8 mouse cellular contexts compared by ENCODE assay signal in the genomic region with DNA sequence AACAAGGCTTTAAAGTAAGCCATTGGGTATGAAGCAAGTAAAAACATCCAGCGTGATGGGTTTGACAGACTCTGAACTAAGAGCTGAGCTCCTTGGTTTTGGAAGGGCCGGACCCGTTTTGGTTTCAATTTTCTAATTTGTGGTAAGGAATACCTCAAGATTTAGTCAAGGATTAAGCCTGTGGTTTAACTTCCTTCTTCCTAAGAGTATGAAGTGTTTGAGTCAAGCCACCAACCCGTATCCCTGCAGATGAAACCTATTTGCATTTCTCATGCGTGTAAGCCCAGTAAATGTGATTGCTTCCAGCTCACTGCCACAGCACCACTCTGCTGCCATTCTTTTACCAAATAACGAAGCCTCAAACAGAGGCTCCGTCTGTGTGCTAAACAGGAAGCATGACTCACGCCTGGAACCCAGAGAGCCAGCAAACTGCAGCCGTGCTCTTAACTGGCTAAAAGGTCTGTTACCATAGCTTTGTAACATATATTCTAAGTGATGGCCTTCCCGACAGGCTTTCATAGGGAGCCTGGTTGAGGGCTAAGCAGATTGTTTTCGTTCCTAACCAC.
DNase-seq lines count a peak whose midpoint lies in the region; ATAC-seq lines count a peak whose summit lies in the region.

No protein-coding gene starts in this region.

- H3K9me3 ChIP-seq in kidney, embryonic 15.5 days (replicated peaks): no peaks in the 10 kb centered on the region
- H3K9me3 ChIP-seq in embryonic facial prominence, embryonic 10.5 days: no peaks in the 10 kb centered on the region
- no peaks in the 10 kb centered on the region for H3K9me3 ChIP-seq in heart, embryonic 14.5 days (ENCODE audit: control insufficient read depth, low read length)
- H3K9me3 ChIP-seq in limb, embryonic 11.5 days (ENCODE audit: control insufficient read depth, low read length): no peaks in the 10 kb centered on the region
- H3K9me3 ChIP-seq in midbrain, embryonic 15.5 days: no peaks in the 10 kb centered on the region

- H3K9ac ChIP-seq in kidney, embryonic 15.5 days: no peak overlapping the region
- no peak overlapping the region for H3K9ac ChIP-seq in heart, embryonic 14.5 days (ENCODE audit: low read length)
- no peak overlapping the region for H3K9ac ChIP-seq in limb, embryonic 11.5 days (ENCODE audit: low read length)
- H3K9ac ChIP-seq in midbrain, embryonic 15.5 days: no peak overlapping the region

- ATAC-seq in kidney, embryonic 15.5 days (replicated peaks; ENCODE audit: low FRiP score): peak; percentile 81
- ATAC-seq in heart, embryonic 14.5 days (ENCODE audit: insufficient number of reproducible peaks, insufficient read depth, low FRiP score, low read depth): no peak
- peak; percentile 78; the same call in 1 of the 2 replicates for ATAC-seq in limb, embryonic 11.5 days (ENCODE audit: insufficient number of reproducible peaks, low FRiP score, low TSS enrichment, low read depth)
- peak; percentile 63 for ATAC-seq in midbrain, embryonic 15.5 days (replicated peaks)

- 47% methylated on average over 11 of the region's 11 CpGs for WGBS in kidney, embryonic 15.5 days
- 37% methylated on average over 11 of the region's 11 CpGs for WGBS in embryonic facial prominence, embryonic 10.5 days
- WGBS in heart, embryonic 14.5 days: 47% methylated on average over 11 of the region's 11 CpGs
- 35% methylated on average over 11 of the region's 11 CpGs for WGBS in limb, embryonic 11.5 days
- 50% methylated on average over 11 of the region's 11 CpGs for WGBS in midbrain, embryonic 15.5 days

- no peak overlapping the region for H3K4me3 ChIP-seq in kidney, embryonic 15.5 days (replicated peaks)
- no peak overlapping the region for H3K4me3 ChIP-seq in embryonic facial prominence, embryonic 10.5 days
- H3K4me3 ChIP-seq in heart, embryonic 14.5 days (ENCODE audit: control insufficient read depth in 1 of 2, insufficient read depth in 1 of 2, low read depth in 1 of 2, low read length in 2 of 2): no peak overlapping the region
- H3K4me3 ChIP-seq in limb, embryonic 11.5 days (ENCODE audit: low read depth, low read length): no peak overlapping the region
- H3K4me3 ChIP-seq in midbrain, embryonic 15.5 days: no peak overlapping the region

- 0 out of 2 replicates have a peak overlapping the region, but pooled peaks have one; percentile 2 for H3K4me2 ChIP-seq in kidney, embryonic 15.5 days
- peak overlapping the region; percentile 2; the same call in 1 of the 2 replicates for H3K4me2 ChIP-seq in heart, embryonic 14.5 days (ENCODE audit: low read length)
- peak overlapping the region; percentile 22; the same call in 1 of the 2 replicates for H3K4me2 ChIP-seq in limb, embryonic 11.5 days (ENCODE audit: low read depth, severe bottlenecking)
- peak overlapping the region; percentile 6; the same call in 1 of the 2 replicates for H3K4me2 ChIP-seq in midbrain, embryonic 15.5 days

- H3K36me3 ChIP-seq in kidney, embryonic 15.5 days: no peaks in the 10 kb centered on the region
- H3K36me3 ChIP-seq in embryonic facial prominence, embryonic 10.5 days (replicated peaks): no peaks in the 10 kb centered on the region
- no peaks in the 10 kb centered on the region for H3K36me3 ChIP-seq in heart, embryonic 14.5 days (ENCODE audit: control insufficient read depth, insufficient read depth, low read length)
- no peaks in the 10 kb centered on the region for H3K36me3 ChIP-seq in limb, embryonic 11.5 days (ENCODE audit: control insufficient read depth, insufficient read depth, low read length)
- no peaks in the 10 kb centered on the region for H3K36me3 ChIP-seq in midbrain, embryonic 15.5 days (replicated peaks)

- H3K27ac ChIP-seq in kidney, embryonic 15.5 days: no peak overlapping the region
- peak overlapping the region; percentile 67 for H3K27ac ChIP-seq in embryonic facial prominence, embryonic 10.5 days (replicated peaks)
- H3K27ac ChIP-seq in heart, embryonic 14.5 days (replicated peaks in 1 of 2; ENCODE audit: control insufficient read depth in 1 of 2, insufficient read depth in 1 of 2, low read depth in 2 of 2, low read length in 2 of 2): peak overlapping the region; percentile 15 to 78
- no peak overlapping the region for H3K27ac ChIP-seq in limb, embryonic 11.5 days (replicated peaks; ENCODE audit: low read depth, low read length)
- no peak overlapping the region for H3K27ac ChIP-seq in midbrain, embryonic 15.5 days

- no peaks in the 10 kb centered on the region for H3K27me3 ChIP-seq in kidney, embryonic 15.5 days
- no peaks in the 10 kb centered on the region for H3K27me3 ChIP-seq in embryonic facial prominence, embryonic 10.5 days (replicated peaks; ENCODE audit: low read depth, poor library complexity, severe bottlenecking)
- no peaks in the 10 kb centered on the region for H3K27me3 ChIP-seq in heart, embryonic 14.5 days (ENCODE audit: control insufficient read depth, insufficient read depth, low read length)
- no peaks in the 10 kb centered on the region for H3K27me3 ChIP-seq in limb, embryonic 11.5 days (ENCODE audit: control insufficient read depth, insufficient read depth, low read length)
- H3K27me3 ChIP-seq in midbrain, embryonic 15.5 days (replicated peaks): no peaks in the 10 kb centered on the region

- no peak for DNase-seq in kidney, adult 18-20 months
- DNase-seq in adrenal gland, adult 2 months: peak; percentile 63
- DNase-seq in embryonic facial prominence, embryonic 10.5 days (ENCODE audit: low spot score): peak; percentile 53
- DNase-seq in limb, embryonic 11.5 days (ENCODE audit: low spot score): peak; percentile 52
- DNase-seq in ovary, adult 18-20 months (ENCODE audit: low spot score): no peak

- peaks cover 5% of the 10 kb centered on the region; the same call in 1 of the 2 replicates for H3K4me1 ChIP-seq in kidney, embryonic 15.5 days
- H3K4me1 ChIP-seq in embryonic facial prominence, embryonic 10.5 days: peaks cover 11% of the 10 kb centered on the region; the same call in 1 of the 2 replicates
- H3K4me1 ChIP-seq in heart, embryonic 14.5 days (ENCODE audit: control insufficient read depth in 2 of 2, insufficient read depth in 2 of 2, low read length in 2 of 2): peaks cover 4 to 5% of the 10 kb centered on the region in 2 experiments; a peak in 2 of 4 replicates
- no peaks in the 10 kb centered on the region for H3K4me1 ChIP-seq in limb, embryonic 11.5 days (ENCODE audit: control insufficient read depth, insufficient read depth, low read length)
- no peaks in the 10 kb centered on the region for H3K4me1 ChIP-seq in midbrain, embryonic 15.5 days

Comparison
In these comparisons a context has a peak if more than half of its experiments do, and no peak if none do; other contexts are left out.
1. H3K27ac ChIP-seq: peak in embryonic facial prominence, embryonic 10.5 days (single experiment) and heart, embryonic 14.5 days (2 of 2); none in kidney, embryonic 15.5 days (single experiment), limb, embryonic 11.5 days (single experiment) and midbrain, embryonic 15.5 days (single experiment).
2. DNase-seq: peak in adrenal gland, adult 2 months (single experiment), embryonic facial prominence, embryonic 10.5 days (single experiment) and limb, embryonic 11.5 days (single experiment); none in kidney, adult 18-20 months (single experiment) and ovary, adult 18-20 months (single experiment).
3. Peak in every context shown above with its lines, with median percentiles within 50 percentile points of each other: H3K4me2 ChIP-seq.